Mouse (Mus musculus): ENCODE results near the gene Kndc1. TPM values are rescaled to one million over a fixed set of nuclear protein-coding genes. Genes with fewer than 3 reads are reported as not detected.

Gene Kndc1
- total RNA-seq, 2 experiments from 2014 or later = not detected

- intact Hi-C loops (cut with DNase I) = no loop called here
- H3K27ac ChIP-seq = no peak overlapping the region
- H3K4me3 ChIP-seq = peak overlapping the region; percentile 62
- TF ChIP-seq CTCF (IDR thresholded peaks at IDR 0.05) = no peak
- no peak for DNase-seq
These were observed 50.1 kb downstream of the Kndc1 start for GRCm38 (mm10) chr7:139944291-139945240.

DNA sequence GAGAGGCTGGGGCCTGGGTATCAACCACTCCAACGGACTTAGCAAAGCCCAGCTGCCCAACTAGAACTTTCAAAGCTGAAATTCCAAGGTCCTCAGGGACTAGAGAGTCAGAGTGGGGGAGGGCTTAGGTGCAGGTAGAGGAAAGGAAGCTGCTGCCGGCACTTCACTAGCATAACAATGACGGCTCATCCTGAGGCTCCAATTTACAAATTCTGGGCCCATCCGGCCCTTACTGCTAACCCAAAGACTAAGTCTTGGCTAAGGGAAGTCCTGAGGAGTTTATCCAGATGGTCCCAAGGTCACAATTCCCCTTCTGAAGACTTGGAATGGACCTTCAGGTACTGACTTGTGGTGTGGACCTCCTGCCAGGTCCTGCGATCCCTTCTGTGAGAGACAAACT, 51.0 kb downstream of the Kndc1 start:
- Histone ChIP-seq H3K27ac (no peak overlapping the region), H3K4me3 (no peak overlapping the region)
- no peak for TF ChIP-seq CTCF (IDR thresholded peaks at IDR 0.05)
- DNase-seq = no peak
- intact Hi-C loops (cut with DNase I) = no loop called here

- no peak for DNase-seq
- Histone ChIP-seq H3K27ac (no peak overlapping the region), H3K4me3 (no peak overlapping the region)
- intact Hi-C loops (cut with DNase I) = no loop called here
- TF ChIP-seq CTCF (IDR thresholded peaks at IDR 0.05) = no peak
These were observed 51.5 kb downstream of the Kndc1 start for GRCm38 (mm10) chr7:139946032-139946431.

- peak; percentile 50 for DNase-seq
- intact Hi-C loops (cut with DNase I) = no loop called here
- H3K27ac ChIP-seq = peak overlapping the region; percentile 82
- TF ChIP-seq CTCF (IDR thresholded peaks at IDR 0.05) = peak; percentile 51
- peak overlapping the region; percentile 81 for H3K4me3 ChIP-seq
These were observed 55.4 kb downstream of the Kndc1 start for GRCm38 (mm10) chr7:139949893-139950282.

GRCm38 (mm10) chr7:139950283-139950971, 55.9 kb downstream of the Kndc1 start:
- DNase-seq = peak; percentile 55
- peak overlapping the region; percentile 82 for H3K27ac ChIP-seq
- peak overlapping the region; percentile 81 for H3K4me3 ChIP-seq
- intact Hi-C loops (cut with DNase I) = no loop called here
- no peak for TF ChIP-seq CTCF (IDR thresholded peaks at IDR 0.05)

DNA sequence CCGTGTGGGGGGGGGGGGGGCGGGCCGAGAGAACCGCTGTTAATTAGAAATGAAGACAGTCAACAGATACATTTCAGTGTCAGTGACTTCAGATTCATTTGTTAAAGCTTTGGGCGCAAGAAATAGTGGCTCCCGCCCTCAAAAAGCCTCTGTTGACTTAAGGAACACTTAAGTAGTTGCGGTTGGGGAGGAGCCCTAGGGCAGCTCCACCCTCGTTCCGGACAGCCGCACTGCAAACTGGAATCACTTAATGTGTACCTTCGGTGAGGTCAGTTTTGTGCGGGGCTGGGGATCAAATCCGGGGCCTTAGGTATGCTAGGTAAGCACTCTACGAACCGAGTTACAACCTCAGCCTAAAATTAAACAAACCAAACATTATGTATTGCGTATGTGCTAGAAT, 56.6 kb downstream of the Kndc1 start:
- no peak for DNase-seq
- intact Hi-C loops (cut with DNase I) = no loop called here
- peak overlapping the region; percentile 81 for H3K4me3 ChIP-seq
- TF ChIP-seq CTCF (IDR thresholded peaks at IDR 0.05) = no peak
- peak overlapping the region; percentile 82 for H3K27ac ChIP-seq

DNA sequence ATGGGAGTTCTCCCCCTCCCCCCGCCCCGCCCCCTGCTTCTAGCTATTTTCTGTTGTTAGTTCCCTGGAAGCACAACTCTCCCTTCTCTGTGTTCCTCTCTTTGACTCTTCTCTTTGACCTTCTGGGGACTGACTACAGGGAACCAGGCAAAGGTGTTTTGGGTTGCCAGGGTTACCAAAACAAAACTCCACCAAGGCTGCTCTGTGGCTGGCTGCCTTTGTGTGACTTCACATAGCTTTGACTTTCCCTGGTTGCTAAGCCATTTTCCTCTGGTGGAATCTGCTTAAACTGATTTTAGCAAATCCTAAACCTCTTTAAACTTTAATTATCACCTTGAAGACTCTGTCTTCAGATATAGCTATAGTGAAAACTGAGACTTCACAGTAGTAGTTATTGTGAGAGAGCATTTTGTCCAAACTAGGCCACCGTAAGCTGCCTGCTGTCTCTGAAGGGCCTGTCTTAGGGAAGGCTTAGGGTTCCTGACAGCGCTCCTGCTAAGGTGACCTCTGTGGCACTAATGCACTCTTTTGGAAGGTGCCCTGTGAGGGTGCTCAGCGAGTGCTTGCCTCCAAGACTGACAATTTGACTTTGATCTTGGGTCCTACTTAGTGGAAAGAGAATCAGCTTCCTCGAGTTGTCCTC, 57.6 kb downstream of the Kndc1 start:
- intact Hi-C loops (cut with DNase I) = no loop called here
- Histone ChIP-seq H3K4me3 (no peak overlapping the region), H3K27ac (no peak overlapping the region)
- DNase-seq = no peak
- no peak for TF ChIP-seq CTCF (IDR thresholded peaks at IDR 0.05)

GRCm38 (mm10) chr7:139955505-139955904, 61.0 kb downstream of the Kndc1 start:
- H3K4me3 ChIP-seq = no peak overlapping the region
- TF ChIP-seq CTCF (IDR thresholded peaks at IDR 0.05) = no peak
- no peak for DNase-seq
- intact Hi-C loops (cut with DNase I) = no loop called here
- no peak overlapping the region for H3K27ac ChIP-seq

DNA sequence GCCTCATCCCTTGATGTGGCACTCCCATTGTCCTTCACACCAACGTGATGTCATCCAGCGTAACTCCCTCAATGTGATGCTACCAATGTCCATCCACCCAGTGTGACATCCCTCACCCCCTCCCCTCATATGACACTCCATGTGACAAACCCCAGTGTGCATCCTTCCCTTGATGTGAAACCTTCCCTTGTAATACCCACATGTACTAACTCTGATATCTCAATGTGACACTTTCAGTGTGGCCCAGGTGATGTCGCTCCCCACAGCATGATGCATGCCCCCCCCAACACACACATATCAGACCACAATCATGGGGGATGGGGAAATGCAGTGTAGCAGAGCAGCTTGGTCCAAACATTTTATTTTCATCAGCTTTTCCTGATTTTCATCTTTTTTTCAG, 62.2 kb downstream of the Kndc1 start:
- intact Hi-C loops (cut with DNase I) = no loop called here
- TF ChIP-seq CTCF (IDR thresholded peaks at IDR 0.05) = no peak
- Histone ChIP-seq H3K4me3 (no peak overlapping the region), H3K27ac (no peak overlapping the region)
- DNase-seq = no peak

DNA sequence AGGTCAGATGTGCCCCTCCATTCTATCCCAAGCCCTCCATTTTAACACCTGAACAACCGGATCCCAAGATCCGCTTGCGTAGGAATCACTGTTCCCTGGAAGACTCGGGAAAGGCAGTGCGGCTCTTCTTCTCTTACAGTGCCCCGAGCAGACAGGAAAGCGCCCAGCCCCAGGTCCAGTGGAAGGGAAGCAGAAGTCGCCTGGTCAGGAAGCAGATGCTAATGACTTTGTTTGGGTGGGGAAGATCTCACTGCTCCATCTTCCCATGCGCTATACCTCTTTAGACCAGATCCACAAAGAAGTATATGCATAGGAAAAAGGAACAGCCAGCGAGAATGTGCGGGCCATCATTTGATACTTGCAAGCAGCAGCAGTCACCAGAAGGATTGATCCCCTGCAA, 62.9 kb downstream of the Kndc1 start:
- no peak overlapping the region for H3K27ac ChIP-seq
- DNase-seq = no peak
- intact Hi-C loops (cut with DNase I) = no loop called here
- no peak overlapping the region for H3K4me3 ChIP-seq
- TF ChIP-seq CTCF (IDR thresholded peaks at IDR 0.05) = no peak

DNA sequence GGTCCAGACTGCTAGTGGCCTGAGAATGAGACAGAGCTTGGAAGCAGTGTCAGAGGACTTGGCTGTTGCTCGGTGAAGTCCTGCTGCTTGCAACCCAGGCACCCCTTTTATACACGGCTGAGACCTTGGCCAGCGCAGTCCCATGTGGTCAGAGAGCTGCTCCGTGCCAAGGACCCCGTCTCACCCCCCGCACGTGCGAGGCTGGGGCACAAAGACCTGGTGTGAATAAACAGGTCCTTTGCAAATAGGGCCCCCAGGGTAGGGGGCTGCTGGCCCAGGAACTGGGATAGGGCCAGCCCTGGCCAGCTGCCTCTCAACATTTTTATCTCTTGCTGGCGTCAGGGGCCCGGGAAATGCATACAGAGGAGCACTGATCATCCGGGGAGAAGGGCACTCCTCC, 63.5 kb downstream of the Kndc1 start:
- DNase-seq = no peak
- no peak overlapping the region for H3K4me3 ChIP-seq
- TF ChIP-seq CTCF (IDR thresholded peaks at IDR 0.05) = no peak
- H3K27ac ChIP-seq = no peak overlapping the region
- intact Hi-C loops (cut with DNase I) = no loop called here

DNA sequence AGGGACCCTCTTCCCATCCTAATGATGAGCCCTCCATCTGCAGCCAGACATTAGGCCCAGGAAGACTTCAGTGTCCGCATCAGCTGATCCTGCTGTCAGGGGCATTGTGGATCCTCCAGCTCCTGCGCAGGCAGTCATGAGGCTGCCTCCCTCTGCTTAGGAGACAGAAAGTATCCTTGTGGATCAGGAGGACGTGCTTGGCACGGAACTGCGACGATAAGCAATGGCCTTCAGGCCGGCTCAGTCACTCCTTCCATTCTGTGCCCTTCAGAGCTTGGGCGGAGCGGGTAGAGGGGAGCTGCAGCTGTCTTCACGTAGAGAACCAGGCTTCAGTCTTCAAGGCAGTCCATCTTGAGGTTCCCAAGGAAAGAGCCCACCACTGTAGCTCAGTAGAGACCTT, 66.6 kb downstream of the Kndc1 start:
- no peak for TF ChIP-seq CTCF (IDR thresholded peaks at IDR 0.05)
- intact Hi-C loops (cut with DNase I) = no loop called here
- no peak for DNase-seq

GRCm38 (mm10) chr7:139963814-139964213, 69.3 kb downstream of the Kndc1 start:
- no peak for DNase-seq
- intact Hi-C loops (cut with DNase I) = no loop called here
- H3K4me3 ChIP-seq = no peak overlapping the region
- no peak overlapping the region for H3K27ac ChIP-seq
- no peak for TF ChIP-seq CTCF (IDR thresholded peaks at IDR 0.05)

More for the DNA sequence above, 66.6 kb downstream of the Kndc1 start:
- H3K4me3 ChIP-seq = no peak overlapping the region
- H3K27ac ChIP-seq = no peak overlapping the region

Data from gastrocnemius, adult 2 months (tissue).